Mouse (Mus musculus) heart, postnatal 0 days (tissue): ENCODE results near the gene Fank1.

Experiments used
- CTCF ChIP-seq: IDR thresholded peaks from 2 replicates; pipeline ENCODE4 v1.5.1; 2016; ENCODE audit warnings: antibody characterized with exemption, control low read depth, low read depth
- EP300 ChIP-seq: IDR thresholded peaks from 2 replicates; pipeline ENCODE4 v1.6.1; 2016; ENCODE audit warnings: antibody characterized with exemption, low read depth

- no peak for TF ChIP-seq CTCF
- TF ChIP-seq EP300, result no peak
Measured at GRCm38 (mm10) chr7:133801823-133802222, 25.2 kb downstream of the Fank1 start.
